Mouse (Mus musculus) embryonic fibroblast, embryonic 13.5 days (primary cell): Measurements from ENCODE around the gene Mrpl34.

Experiments
- CTCF ChIP-seq: IDR thresholded peaks from 2 replicates; pipeline ENCODE4 v1.5.1; 2011; ENCODE audit warnings: mild to moderate bottlenecking, control low read depth, low read length, moderate library complexity, borderline replicate concordance; ENCODE audit not compliant: insufficient read depth
- POLR2A ChIP-seq: IDR thresholded peaks from 2 replicates; pipeline ENCODE4 v1.6.1; 2011; ENCODE audit warnings: low read depth, mild to moderate bottlenecking, control low read depth, low read length, moderate library complexity

DNA sequence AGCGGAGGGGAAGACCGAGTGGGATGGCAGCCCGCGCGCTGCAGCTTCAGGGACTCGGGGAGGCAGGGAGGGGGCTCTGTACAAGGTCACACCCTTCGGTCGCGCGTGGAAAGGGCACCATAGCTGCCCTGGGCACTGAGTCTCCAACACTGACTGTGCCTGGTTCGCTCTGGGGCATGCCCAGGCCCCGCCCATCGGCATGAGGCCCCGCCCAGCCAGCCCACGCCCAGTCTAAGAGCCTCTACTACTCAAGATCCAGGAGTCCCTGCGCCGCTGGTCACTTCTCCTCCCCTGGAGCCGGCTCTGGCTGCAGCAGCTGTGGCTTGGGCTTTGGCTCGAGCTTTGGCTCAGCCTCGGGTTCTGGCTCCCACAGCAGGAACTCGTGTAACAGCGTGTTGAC, 7.9 kb upstream of the Mrpl34 start:
- no peak for TF ChIP-seq POLR2A
- TF ChIP-seq CTCF = no peak
